Mouse (Mus musculus) embryonic fibroblast, embryonic 13.5 days (primary cell): ENCODE results near the gene Akap6. TPM values are rescaled to one million over a fixed set of nuclear protein-coding genes. Genes with fewer than 3 reads are reported as not detected.
A peak's percentile ranks its signal among the peaks of the same experiment; 100 is the strongest.

ENCODE experiments used
- H3K27ac ChIP-seq: 2 replicates; pipeline ENCODE4 v1.5.1; 2012; ENCODE audit warnings: low read length, control low read depth, inconsistent platforms; ENCODE audit not compliant: insufficient read depth
- H3K4me1 ChIP-seq: 2 replicates; pipeline ENCODE4 v1.6.1; 2011; ENCODE audit warnings: low read length; ENCODE audit not compliant: control insufficient read depth, insufficient read depth
- H3K4me3 ChIP-seq: 2 replicates; pipeline ENCODE4 v1.5.1; 2011; ENCODE audit warnings: mild to moderate bottlenecking, control low read depth, low read length; ENCODE audit not compliant: insufficient read depth
- CTCF ChIP-seq: IDR thresholded peaks from 2 replicates; pipeline ENCODE4 v1.5.1; 2011; ENCODE audit warnings: mild to moderate bottlenecking, control low read depth, low read length, moderate library complexity, borderline replicate concordance; ENCODE audit not compliant: insufficient read depth
- POLR2A ChIP-seq: IDR thresholded peaks from 2 replicates; pipeline ENCODE4 v1.6.1; 2011; ENCODE audit warnings: low read depth, mild to moderate bottlenecking, control low read depth, low read length, moderate library complexity
- polyA plus RNA-seq: library from polyadenylated mRNA; stranded (reverse); fragments of >200 nt; gene quantifications from 2 replicates; pipeline ENCODE4 v1.2.4, GENCODE M21; 2011; ENCODE audit warnings: low read depth; ENCODE audit not compliant: missing spikeins, insufficient read length

The Akap6 gene
- 1.3 and 1.8 TPM in 2 replicates for polyA plus RNA-seq

DNA sequence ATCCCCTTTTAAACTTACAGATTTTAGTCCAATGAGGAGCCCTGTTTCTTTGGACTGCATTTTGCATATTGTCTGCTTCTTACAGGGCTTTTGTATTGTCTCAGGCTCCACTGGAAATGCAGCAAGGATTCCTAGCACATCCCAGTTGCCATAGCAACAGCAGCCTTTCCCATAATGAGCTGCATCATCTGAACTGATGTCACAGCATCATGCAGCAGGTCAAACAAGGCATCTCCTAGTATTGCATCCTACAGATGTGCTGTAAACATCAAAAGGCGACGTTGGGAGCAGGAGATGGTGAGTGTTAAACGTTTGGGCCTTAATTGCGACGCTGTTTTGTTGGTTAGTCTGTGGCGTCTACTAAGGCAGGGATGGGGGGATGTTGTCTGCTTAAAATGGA lies at the start of gene Akap6:
Gene Akap6, plus strand, starts transcription at position 238 of the 400 bp plus-strand sequence.
- H3K27ac ChIP-seq, result no peak within 1 kb of the TSS
- TF ChIP-seq POLR2A, result no peak
- TF ChIP-seq CTCF, result no peak
- peaks cover 2% of the 10 kb centered on the region; the same call in 1 of the 2 replicates for H3K4me1 ChIP-seq
- H3K4me3 ChIP-seq, result no peak within 1 kb of the TSS

DNA sequence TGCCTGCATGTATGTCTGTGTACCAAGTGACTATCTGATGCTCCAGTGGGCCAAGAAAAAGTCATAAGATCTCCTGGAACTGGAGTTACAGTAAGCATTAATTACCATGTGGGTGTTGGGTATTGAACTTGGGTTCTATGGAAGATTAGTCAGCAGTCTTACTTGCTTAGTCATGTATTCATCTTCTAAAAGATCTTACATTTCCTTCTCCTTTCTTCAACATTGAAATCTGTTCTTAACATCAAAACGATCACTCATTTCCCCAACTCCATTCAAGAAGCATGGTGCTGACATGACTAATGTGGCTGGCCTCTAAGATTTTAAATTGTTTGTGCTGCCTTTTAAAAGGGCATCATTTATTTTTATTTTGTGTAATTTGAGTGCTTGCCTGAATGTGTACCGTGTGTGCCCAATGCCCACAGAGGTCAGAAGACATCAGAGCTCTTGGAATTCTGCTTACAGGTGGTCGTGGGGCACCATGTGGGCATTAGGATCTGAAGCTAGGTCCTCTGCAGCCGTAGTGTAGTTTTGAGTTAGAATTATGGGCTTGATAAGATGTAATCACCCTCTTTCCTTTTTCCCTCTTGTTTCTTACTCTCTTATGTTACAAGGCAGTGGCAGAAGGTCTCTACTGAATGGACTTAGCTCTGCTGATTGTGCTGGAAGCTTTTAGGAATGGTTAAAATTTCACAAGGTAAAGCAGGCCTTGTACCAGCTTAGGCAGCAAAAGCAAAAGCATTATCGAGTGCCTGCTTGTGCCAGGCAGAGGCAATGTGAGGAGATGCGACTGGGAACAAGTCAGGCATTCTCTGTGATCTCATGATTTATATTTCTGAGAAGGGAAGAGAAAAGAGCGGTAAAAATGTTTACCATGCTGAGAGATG lies 36.0 kb upstream of the Akap6 start:
- Histone ChIP-seq H3K4me3 (no peak overlapping the region), H3K27ac (peak overlapping the region; percentile 14; the same call in 1 of the 2 replicates), H3K4me1 (no peaks in the 10 kb centered on the region)
- TF ChIP-seq POLR2A (no peak), CTCF (no peak)

DNA sequence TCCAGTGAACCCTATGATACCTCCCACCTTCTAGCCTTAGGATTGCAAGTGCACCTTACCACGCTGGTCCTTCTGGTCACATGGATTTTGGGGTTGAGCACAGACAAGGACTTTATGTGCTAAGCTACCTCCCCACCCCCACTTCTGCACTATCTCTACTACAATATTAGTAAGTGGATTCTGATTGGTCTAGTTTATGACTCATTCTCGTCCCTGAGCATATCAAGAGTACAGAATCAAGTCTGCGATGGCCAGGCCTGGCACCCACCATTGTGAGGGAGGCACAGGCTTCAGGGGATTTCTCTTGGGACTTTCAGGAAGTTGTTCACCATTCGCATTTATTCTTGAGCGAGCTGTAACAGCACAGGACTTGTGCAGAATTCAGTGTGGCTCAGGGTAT lies 34.2 kb upstream of the Akap6 start:
- Histone ChIP-seq H3K4me1 (no peaks in the 10 kb centered on the region), H3K4me3 (no peak overlapping the region), H3K27ac (no peak overlapping the region)
- TF ChIP-seq POLR2A (no peak), CTCF (no peak)

DNA sequence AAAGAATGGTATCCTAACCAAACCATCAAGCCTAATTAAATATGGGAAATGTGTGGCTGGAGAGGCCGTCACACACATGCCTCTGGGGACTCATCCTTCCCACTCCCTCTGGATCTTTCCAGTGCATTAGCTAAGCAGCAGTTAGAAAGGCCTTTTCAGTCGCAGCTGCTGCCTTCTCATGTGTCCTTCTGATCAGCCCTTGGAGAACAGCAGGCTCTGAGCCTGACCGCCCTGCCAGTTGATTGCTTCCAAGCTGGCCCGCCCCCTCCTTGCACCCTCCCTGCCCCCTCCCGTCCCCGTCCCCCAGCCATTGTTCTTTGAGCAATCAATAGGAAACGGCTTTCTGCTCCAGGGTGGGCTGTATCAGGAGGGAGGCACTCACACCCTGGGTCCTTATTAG lies 27.7 kb upstream of the Akap6 start:
- TF ChIP-seq POLR2A, result no peak
- TF ChIP-seq CTCF, result no peak
- H3K4me1 ChIP-seq, result peaks cover 5% of the 10 kb centered on the region
- H3K4me3 ChIP-seq, result no peak overlapping the region
- no peak overlapping the region for H3K27ac ChIP-seq

DNA sequence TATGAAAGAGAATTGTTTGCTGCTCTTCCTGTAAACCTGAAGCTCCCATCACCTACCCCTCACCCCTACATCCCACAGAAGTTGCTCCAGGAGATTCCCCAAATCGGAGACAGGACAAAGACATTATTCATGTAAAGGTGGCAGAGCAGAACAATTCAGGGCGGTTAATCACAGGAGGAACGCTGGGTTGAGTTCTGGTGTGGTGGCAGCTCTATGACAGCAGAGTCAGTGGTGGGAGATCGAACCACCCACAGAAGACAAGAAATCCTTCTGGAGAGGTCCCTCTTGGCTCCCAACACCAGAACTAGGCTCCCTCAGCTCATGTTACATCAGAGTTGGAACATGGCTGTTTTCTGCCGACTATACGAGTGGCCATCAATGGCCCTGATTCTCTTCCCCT lies 27.2 kb upstream of the Akap6 start:
- Histone ChIP-seq H3K27ac (no peak overlapping the region), H3K4me3 (no peak overlapping the region), H3K4me1 (peaks cover 5% of the 10 kb centered on the region)
- TF ChIP-seq CTCF, result no peak
- TF ChIP-seq POLR2A, result no peak

DNA sequence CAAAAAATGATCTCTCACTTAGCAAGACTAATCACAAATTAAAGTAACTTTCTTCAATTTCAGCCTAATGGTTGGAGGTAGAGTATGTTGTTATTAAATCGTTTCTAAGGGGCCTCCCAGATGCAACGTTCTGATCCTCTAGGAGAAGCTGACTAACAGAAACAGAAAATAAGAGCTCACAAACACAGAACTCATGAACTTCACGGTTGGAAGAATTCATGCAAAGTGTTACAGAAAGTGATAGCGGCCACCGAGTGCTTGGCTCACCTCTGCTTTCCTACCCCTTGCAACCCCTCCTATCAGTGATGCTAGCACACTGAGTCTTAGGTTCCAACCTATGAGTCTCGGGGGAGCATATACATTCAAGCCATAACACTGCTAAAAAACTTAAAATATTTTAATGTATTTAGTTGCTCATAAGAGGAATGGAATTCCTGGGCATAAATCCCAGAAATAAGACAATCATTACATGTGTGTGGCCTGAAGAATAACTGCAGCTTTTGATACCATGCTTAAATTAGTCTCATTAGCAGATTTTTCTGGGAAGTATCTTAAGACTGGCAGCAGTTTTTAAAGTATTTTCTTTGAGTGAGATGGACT lies 25.7 kb upstream of the Akap6 start:
- Histone ChIP-seq H3K27ac (no peak overlapping the region), H3K4me1 (peaks cover 5% of the 10 kb centered on the region), H3K4me3 (no peak overlapping the region)
- TF ChIP-seq CTCF, result no peak
- no peak for TF ChIP-seq POLR2A

DNA sequence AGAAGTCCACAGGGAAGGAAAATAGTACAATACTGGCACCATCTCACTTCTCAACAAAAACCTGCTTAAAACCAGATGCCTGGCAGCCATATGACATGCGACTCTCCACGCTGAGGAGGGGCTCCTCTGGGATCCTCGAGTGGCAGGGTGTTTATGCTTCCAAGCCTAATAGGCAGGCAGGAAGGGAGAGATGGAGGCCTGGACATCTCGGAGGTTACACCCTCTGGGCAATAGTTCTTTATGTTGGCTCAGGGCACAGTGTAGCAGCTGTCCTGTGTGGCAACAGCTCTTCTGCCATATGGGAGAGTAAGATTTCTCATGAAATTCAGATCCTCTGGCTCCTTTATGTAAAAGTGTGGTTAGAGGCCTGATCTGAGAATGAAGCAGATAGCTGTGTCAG lies 24.2 kb upstream of the Akap6 start:
- TF ChIP-seq POLR2A (no peak), CTCF (no peak)

DNA sequence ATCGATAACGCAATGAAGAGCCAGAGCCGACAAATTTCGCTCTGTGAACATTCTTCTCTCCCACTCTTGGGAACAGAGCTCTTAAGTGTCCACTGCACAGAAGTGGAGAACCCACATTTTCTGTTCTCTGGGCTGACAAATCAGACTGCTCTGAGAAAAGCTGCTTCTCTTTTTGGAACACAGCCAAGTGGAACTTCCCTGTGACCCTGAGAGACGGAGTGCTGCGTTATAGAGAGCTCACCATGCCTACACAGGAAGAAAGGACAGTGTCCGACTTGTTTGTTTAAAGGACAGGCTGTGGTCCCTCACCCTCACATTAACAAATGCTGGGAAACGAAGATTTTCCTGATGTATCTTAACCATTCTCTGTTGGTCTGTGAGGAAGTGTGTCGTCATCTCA lies 11.8 kb upstream of the Akap6 start:
- Histone ChIP-seq H3K4me3 (no peak overlapping the region), H3K27ac (no peak overlapping the region), H3K4me1 (no peaks in the 10 kb centered on the region)
- no peak for TF ChIP-seq POLR2A
- no peak for TF ChIP-seq CTCF

More for the DNA sequence above, 24.2 kb upstream of the Akap6 start:
- Histone ChIP-seq H3K4me1 (peaks cover 5% of the 10 kb centered on the region), H3K4me3 (no peak overlapping the region), H3K27ac (no peak overlapping the region)

DNA sequence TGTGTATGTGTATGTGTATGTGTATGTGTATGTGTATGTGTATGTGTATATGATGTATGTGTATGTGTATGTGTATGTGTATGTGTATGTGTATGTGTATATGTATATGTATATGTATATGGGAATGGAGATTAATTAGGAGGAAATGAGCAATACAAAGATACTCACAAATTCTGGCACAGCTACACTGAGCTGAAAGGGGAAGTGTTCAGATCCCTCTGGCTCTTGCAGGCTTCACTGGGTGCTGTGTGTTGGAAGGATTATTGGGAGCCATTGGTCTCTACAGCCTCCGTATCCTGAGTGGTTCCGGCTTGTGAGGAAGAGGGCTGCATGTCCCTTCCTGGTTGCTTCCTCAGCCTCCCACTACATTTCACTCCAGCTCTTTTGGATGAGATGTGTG lies 10.5 kb upstream of the Akap6 start:
- no peaks in the 10 kb centered on the region for H3K4me1 ChIP-seq
- no peak overlapping the region for H3K4me3 ChIP-seq
- H3K27ac ChIP-seq, result no peak overlapping the region
- TF ChIP-seq POLR2A, result no peak
- no peak for TF ChIP-seq CTCF

DNA sequence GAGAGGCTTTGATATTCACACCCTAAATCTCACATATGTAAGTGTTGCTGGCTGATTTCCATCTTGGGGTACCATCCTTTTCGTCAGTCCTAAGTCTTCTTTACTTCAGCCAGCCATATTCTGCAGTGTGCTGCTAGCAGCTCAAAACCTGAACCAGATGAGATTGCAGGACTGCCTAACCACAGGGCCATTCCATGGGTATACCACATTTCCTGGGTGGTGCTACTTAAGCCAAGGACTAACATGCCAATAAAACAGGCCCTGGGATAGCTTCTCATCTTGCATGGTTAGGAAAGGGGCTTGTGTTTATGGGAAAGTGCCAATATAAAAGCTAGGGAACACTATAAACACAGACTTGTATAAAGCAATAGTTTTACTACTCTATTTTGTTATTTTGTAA lies 7.6 kb upstream of the Akap6 start:
- Histone ChIP-seq H3K4me3 (no peak overlapping the region), H3K4me1 (no peaks in the 10 kb centered on the region), H3K27ac (no peak overlapping the region)
- TF ChIP-seq POLR2A (no peak), CTCF (no peak)
